Mouse (Mus musculus) ES-Bruce4 (cell line): ENCODE data around the gene Ppa1.
A peak's percentile ranks its signal among the peaks of the same experiment; 100 is the strongest.

ENCODE experiments used
- CTCF ChIP-seq: IDR thresholded peaks from one replicate; pipeline ENCODE4 v1.8.1; 2011; ENCODE audit warnings: low read depth, low read length
- EP300 ChIP-seq: IDR thresholded peaks from 2 replicates; pipeline ENCODE4 v1.6.1; 2011; ENCODE audit warnings: low read depth, low read length; ENCODE audit not compliant: insufficient read depth
- POLR2A ChIP-seq: IDR thresholded peaks from one replicate; pipeline ENCODE4 v1.8.1; 2011; ENCODE audit warnings: low read length; ENCODE audit not compliant: insufficient read depth

GRCm38 (mm10) chr10:61656928-61657882, 8.9 kb downstream of the Ppa1 start:
- no peak for TF ChIP-seq POLR2A
- TF ChIP-seq EP300: no peak
- TF ChIP-seq CTCF: peak; percentile 27
